Mouse (Mus musculus): Measurements from ENCODE around the gene Fndc1. TPM values are rescaled to one million over a fixed set of nuclear protein-coding genes. Genes with fewer than 3 reads are reported as not detected.

Gene Fndc1
- polyA plus RNA-seq, 1 experiment from 2014 or later = 0.19 TPM

- no peak overlapping the region for H3K4me3 ChIP-seq
- no peaks in the 10 kb centered on the region for H3K4me1 ChIP-seq
- no peaks in the 10 kb centered on the region for H3K27me3 ChIP-seq (replicated peaks)
- 54% methylated on average over 4 of the region's 4 CpGs for WGBS (ENCODE audit: insufficient replicate concordance)
- H3K9ac ChIP-seq = no peak overlapping the region
- no peak for ATAC-seq
- no peak overlapping the region for H3K4me2 ChIP-seq
- no peaks in the 10 kb centered on the region for H3K36me3 ChIP-seq
- no peaks in the 10 kb centered on the region for H3K9me3 ChIP-seq (replicated peaks)
- no peak overlapping the region for H3K27ac ChIP-seq
Measured at GRCm38 (mm10) chr17:7749051-7749815, 77.9 kb downstream of the Fndc1 start.

GRCm38 (mm10) chr17:7746841-7747240, 80.3 kb downstream of the Fndc1 start:
- no peak for ATAC-seq
- H3K27ac ChIP-seq = no peak overlapping the region
- no peaks in the 10 kb centered on the region for H3K4me1 ChIP-seq
- H3K9ac ChIP-seq = no peak overlapping the region
- H3K27me3 ChIP-seq (replicated peaks) = no peaks in the 10 kb centered on the region
- H3K4me3 ChIP-seq = no peak overlapping the region
- H3K4me2 ChIP-seq = no peak overlapping the region
- 59% methylated on average over 3 of the region's 3 CpGs for WGBS (ENCODE audit: insufficient replicate concordance)
- no peaks in the 10 kb centered on the region for H3K36me3 ChIP-seq
- no peaks in the 10 kb centered on the region for H3K9me3 ChIP-seq (replicated peaks)

- Histone ChIP-seq H3K36me3 (no peaks in the 10 kb centered on the region), H3K4me1 (no peaks in the 10 kb centered on the region), H3K4me2 (no peak overlapping the region), H3K27ac (no peak overlapping the region), H3K27me3 (replicated peaks) (no peaks in the 10 kb centered on the region), H3K9me3 (replicated peaks) (no peaks in the 10 kb centered on the region), H3K4me3 (no peak overlapping the region), H3K9ac (no peak overlapping the region)
- ATAC-seq = no peak
- 70% methylated on average over 4 of the region's 4 CpGs for WGBS (ENCODE audit: insufficient replicate concordance)
Measured at GRCm38 (mm10) chr17:7744976-7745375, 82.1 kb downstream of the Fndc1 start.

- Histone ChIP-seq H3K4me2 (no peak overlapping the region), H3K36me3 (no peaks in the 10 kb centered on the region), H3K4me3 (no peak overlapping the region), H3K4me1 (no peaks in the 10 kb centered on the region), H3K9ac (no peak overlapping the region), H3K27ac (no peak overlapping the region), H3K27me3 (replicated peaks) (no peaks in the 10 kb centered on the region), H3K9me3 (replicated peaks) (no peaks in the 10 kb centered on the region)
- ATAC-seq = no peak
- WGBS (ENCODE audit: insufficient replicate concordance) = 13% methylated on average over 2 of the region's 2 CpGs
Measured at GRCm38 (mm10) chr17:7740988-7741387, 86.1 kb downstream of the Fndc1 start.

- Histone ChIP-seq H3K4me3 (no peak overlapping the region), H3K9ac (no peak overlapping the region), H3K27me3 (replicated peaks) (no peaks in the 10 kb centered on the region), H3K9me3 (replicated peaks) (no peaks in the 10 kb centered on the region), H3K4me1 (no peaks in the 10 kb centered on the region), H3K36me3 (no peaks in the 10 kb centered on the region), H3K4me2 (no peak overlapping the region), H3K27ac (no peak overlapping the region)
- WGBS (ENCODE audit: insufficient replicate concordance) = 86% methylated on average over 4 of the region's 4 CpGs
- ATAC-seq = no peak
Measured at GRCm38 (mm10) chr17:7722991-7723390, 104.1 kb downstream of the Fndc1 start.

- no peak for ATAC-seq
- Histone ChIP-seq H3K9ac (no peak overlapping the region), H3K4me1 (no peaks in the 10 kb centered on the region), H3K4me2 (no peak overlapping the region), H3K9me3 (replicated peaks) (no peaks in the 10 kb centered on the region), H3K4me3 (no peak overlapping the region), H3K36me3 (no peaks in the 10 kb centered on the region), H3K27me3 (replicated peaks) (no peaks in the 10 kb centered on the region), H3K27ac (no peak overlapping the region)
- 57% methylated on average over 1 of the region's 1 CpGs for WGBS (ENCODE audit: insufficient replicate concordance)
Measured at GRCm38 (mm10) chr17:7718886-7719285, 108.2 kb downstream of the Fndc1 start.

GRCm38 (mm10) chr17:7717945-7718344, 109.2 kb downstream of the Fndc1 start:
- H3K9me3 ChIP-seq (replicated peaks) = no peaks in the 10 kb centered on the region
- H3K4me3 ChIP-seq = no peak overlapping the region
- H3K4me1 ChIP-seq = no peaks in the 10 kb centered on the region
- ATAC-seq = no peak
- WGBS (ENCODE audit: insufficient replicate concordance) = 60% methylated on average over 6 of the region's 6 CpGs
- H3K4me2 ChIP-seq = no peak overlapping the region
- no peaks in the 10 kb centered on the region for H3K36me3 ChIP-seq
- no peaks in the 10 kb centered on the region for H3K27me3 ChIP-seq (replicated peaks)
- no peak overlapping the region for H3K9ac ChIP-seq
- no peak overlapping the region for H3K27ac ChIP-seq

GRCm38 (mm10) chr17:7713020-7713419, 114.1 kb downstream of the Fndc1 start:
- H3K9me3 ChIP-seq (replicated peaks) = no peaks in the 10 kb centered on the region
- no peak overlapping the region for H3K9ac ChIP-seq
- no peaks in the 10 kb centered on the region for H3K4me1 ChIP-seq
- ATAC-seq = no peak
- no peaks in the 10 kb centered on the region for H3K27me3 ChIP-seq (replicated peaks)
- no peak overlapping the region for H3K4me3 ChIP-seq
- no peak overlapping the region for H3K27ac ChIP-seq
- 45% methylated on average over 2 of the region's 2 CpGs for WGBS (ENCODE audit: insufficient replicate concordance)
- H3K4me2 ChIP-seq = no peak overlapping the region
- H3K36me3 ChIP-seq = no peaks in the 10 kb centered on the region

- H3K27ac ChIP-seq = no peak overlapping the region
- no peak for ATAC-seq
- 50% methylated on average over 4 of the region's 4 CpGs for WGBS (ENCODE audit: insufficient replicate concordance)
- H3K9ac ChIP-seq = no peak overlapping the region
- no peaks in the 10 kb centered on the region for H3K4me1 ChIP-seq
- H3K4me2 ChIP-seq = no peak overlapping the region
- H3K9me3 ChIP-seq (replicated peaks) = no peaks in the 10 kb centered on the region
- H3K36me3 ChIP-seq = no peaks in the 10 kb centered on the region
- no peak overlapping the region for H3K4me3 ChIP-seq
- no peaks in the 10 kb centered on the region for H3K27me3 ChIP-seq (replicated peaks)
Measured at GRCm38 (mm10) chr17:7707073-7707472, 120.0 kb downstream of the Fndc1 start.

GRCm38 (mm10) chr17:7690271-7690670, 136.8 kb downstream of the Fndc1 start:
- no peaks in the 10 kb centered on the region for H3K9me3 ChIP-seq (replicated peaks)
- H3K4me2 ChIP-seq = no peak overlapping the region
- H3K27ac ChIP-seq = no peak overlapping the region
- no peaks in the 10 kb centered on the region for H3K4me1 ChIP-seq
- no peak for ATAC-seq
- H3K27me3 ChIP-seq (replicated peaks) = no peaks in the 10 kb centered on the region
- no peak overlapping the region for H3K9ac ChIP-seq
- 42% methylated on average over 4 of the region's 4 CpGs for WGBS (ENCODE audit: insufficient replicate concordance)
- no peaks in the 10 kb centered on the region for H3K36me3 ChIP-seq
- H3K4me3 ChIP-seq = no peak overlapping the region

Small RNA genes lying within 50 kb of the gene (microRNA-seq; reads per million reads assigned to microRNA genes)
- not detected for gene Gm25872

Other genes starting within 250 kb of the Fndc1 start
- 0.73 and 1.1 TPM in 2 replicates for gene Tagap, start 98.7 kb upstream of the Fndc1 start, polyA plus RNA-seq (2016; fragmentation: Nextera tagmentation; extraction: Ambion mirVana)
- 23.0 and 26.0 TPM in 2 replicates for gene Rsph3a, start 118.3 kb upstream of the Fndc1 start, polyA plus RNA-seq (2016; fragmentation: Nextera tagmentation; extraction: Ambion mirVana)

Data from liver, embryonic 12.5 days (tissue).